Mouse (Mus musculus) layer of hippocampus, postnatal 25 days (tissue): ENCODE measurements around the gene Ndufs6. TPM values are rescaled to one million over a fixed set of nuclear protein-coding genes. Genes with fewer than 3 reads are reported as not detected.
A peak's percentile ranks its signal among the peaks of the same experiment; 100 is the strongest.

Experiments used
- DNase-seq, 2 experiments: peaks; one replicate each; pipeline ENCODE4 v3.0.0; 2022; ENCODE audit warnings: mixed read lengths in 2 of 2, low spot score in 1 of 2; ENCODE audit errors: extremely low spot score in 1 of 2
- total RNA-seq, 2 experiments: library from RNA; stranded (reverse); gene quantifications; 2 replicates each; pipeline ENCODE4 v1.2.3; 2021

The Ndufs6 gene
- total RNA-seq: 100 to 1,000 TPM; 167 to 186 TPM

DNA sequence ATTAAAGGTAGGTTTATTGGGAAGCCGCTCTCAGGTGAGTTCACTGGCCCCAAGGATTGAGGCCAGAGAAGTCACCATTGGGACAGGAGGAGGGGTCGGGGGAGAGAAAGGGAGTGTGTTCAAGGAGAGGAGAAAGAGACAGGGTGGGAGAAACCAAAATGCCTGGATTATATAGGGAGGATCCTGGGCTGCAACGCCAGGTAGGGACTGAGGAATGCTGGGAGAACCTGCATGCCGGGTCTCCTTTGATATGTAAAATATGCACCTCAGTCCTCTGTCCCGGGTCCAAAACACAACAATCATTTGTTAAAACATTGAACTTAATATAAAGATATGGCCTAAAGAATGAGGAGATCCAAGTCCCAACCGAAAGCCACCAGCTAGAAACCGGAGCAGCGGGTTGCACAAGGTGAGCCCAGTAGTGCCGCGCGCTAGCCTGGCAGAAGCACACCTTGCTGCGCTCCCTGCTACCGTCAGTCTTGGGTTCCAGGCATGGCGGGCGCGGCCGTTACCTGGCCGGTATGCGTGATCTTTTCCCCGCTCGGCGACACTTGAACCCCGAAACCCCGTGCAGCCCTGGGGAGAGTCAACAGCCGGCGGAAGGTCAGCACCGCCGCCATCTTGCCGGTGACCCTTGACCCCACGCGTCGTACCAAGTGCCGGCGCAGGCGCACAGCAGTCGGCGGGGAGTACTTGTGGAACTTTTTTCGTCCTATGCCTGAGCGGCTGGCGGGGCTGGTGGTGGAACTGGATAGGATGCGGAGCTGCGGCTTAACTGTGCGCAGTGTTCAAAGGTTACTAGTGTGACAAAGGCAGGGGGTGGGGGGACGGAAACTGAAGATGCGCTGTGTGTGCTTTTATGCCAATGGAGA is at the start of gene Ndufs6, which contains the start of gene Mrpl36:
Gene Ndufs6, minus strand, starts transcription at position 716 of the 872 bp plus-strand sequence.
Gene Mrpl36, plus strand, starts transcription at position 687 of the 872 bp plus-strand sequence.
- DNase-seq: peak; percentile 90 to 91

DNA sequence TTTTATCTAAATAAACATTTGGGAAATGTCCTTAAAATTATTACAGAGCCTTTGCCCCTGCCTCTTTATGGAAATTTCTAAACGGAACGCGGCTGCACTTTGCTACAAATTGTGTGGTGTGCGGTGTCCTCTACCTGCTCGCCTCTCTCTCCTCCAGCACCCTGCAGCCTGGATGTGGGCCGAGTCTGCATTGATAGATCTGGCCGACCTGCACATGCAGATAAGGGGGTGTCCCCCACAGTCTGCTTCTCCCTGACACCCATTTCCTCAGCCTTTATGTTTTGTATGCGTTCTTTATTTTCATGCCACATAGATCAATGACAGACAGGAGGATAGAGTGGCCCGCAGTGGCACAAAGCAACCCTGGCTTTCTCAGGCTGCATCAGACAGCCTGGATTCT is 49.3 kb upstream of the Ndufs6 start:
- DNase-seq: no peak

DNA sequence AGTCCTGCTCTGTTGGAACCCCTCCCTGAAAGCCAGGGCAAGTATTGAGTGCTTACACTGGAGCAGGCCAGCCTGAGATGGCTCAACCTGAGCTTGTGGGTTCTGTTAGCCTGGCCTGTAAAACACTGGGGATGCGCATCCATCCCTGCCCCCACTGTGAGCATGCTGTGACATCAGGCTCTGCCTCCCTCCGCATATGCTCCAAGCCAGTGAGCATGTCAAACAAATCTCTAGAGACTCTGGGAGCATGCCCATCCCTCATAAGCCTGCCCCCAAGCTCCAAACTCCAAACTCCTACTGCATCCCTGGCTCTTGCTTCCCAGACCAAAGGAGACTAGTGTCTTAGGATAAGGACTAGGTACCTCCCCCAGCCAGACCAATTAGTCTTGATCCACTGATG is 46.3 kb upstream of the Ndufs6 start:
- no peak for DNase-seq

DNA sequence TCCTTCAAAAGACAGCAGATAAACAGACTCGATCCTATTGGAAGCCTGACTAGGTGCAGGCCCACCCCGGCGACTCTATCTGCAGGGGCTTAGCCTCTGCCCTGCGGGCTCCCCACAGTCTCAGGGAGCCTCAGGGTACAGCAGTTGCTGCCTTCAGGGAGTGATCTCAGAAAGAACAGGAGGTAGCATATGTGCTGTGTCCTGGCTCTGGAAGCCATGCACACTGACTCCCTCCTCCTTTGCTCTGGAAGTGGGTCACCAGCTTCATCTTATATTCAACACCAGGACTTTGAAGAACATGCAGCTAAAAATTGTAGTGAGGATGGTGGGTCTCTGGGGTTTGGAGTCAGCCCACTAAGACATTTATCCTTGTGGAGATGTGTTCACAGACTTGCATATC is 45.0 kb upstream of the Ndufs6 start:
- no peak for DNase-seq

DNA sequence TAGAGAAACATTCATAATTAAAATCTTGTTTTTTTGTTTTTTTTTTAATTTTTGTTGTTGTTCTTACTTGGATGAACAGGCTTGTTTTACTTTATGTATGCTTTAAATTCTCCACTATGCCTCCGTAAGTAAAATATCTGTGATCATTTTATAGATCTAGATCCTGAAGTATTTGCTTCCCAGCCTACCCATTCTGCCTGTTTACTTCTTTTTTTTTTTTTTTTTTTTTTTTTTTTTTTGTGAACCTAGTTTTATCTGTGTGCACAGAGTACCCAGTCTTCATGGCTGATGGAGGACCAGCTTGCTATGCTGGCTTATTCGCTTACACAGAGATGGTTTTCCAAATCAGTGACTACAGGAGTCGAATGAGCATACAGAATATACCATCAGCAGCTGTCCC is 28.8 kb upstream of the Ndufs6 start:
- DNase-seq: no peak

DNA sequence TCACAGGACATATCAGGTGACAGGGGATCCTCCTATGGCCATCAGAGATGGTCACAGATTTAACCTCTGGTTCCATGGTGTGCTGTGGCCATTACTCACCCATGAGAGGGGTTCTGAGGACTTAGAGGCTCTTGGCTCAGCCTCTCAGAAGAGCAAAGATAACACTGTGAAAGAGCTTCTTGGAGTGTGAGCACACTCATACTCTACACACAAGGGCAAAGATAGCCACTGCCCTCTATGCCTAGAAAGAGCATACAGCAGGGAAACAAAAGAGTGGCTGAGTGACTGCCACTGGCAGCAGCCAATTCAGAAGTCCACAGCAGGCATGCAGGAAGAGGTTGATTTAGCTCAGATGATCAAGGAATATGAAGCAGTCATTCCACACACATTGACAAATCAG is 24.1 kb upstream of the Ndufs6 start:
- no peak for DNase-seq

DNA sequence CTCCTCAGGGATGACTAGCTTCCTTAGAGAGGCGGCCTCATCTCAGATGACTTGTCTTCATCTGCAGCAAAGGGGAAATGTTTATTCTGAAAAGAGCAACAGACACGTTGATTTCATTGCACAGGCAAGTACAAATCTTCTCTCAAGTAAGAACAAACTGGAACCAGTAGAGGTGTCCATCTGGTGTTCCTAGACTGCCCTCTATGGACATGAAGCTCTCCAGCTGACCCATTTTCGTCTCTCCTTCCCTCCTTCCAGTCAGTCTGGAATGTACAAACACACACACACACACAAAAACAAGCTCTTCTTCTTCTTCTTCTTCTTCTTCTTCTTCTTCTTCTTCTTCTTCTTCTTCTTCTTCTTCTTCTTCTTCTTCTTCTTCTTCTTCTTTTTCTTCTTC is 23.6 kb upstream of the Ndufs6 start:
- DNase-seq: no peak

DNA sequence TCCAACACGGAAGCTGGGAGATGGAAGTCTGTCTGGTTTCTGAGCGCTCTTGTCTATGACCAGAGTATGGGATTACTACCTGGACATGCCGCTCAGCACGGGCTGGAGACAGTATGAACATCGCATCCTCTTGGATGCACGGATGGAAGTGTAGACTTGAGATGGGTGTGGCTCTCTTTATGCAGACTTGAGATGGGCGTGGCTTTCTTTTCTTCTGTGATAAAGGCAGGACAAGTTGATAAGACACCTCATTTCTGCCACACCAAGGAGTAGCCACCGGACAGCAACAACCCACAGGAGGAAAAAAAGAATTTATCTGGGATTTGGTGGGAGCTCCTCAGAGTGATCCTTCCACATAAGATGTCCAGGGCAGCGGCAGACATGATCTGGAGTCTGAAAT is 22.4 kb upstream of the Ndufs6 start:
- DNase-seq: no peak

DNA sequence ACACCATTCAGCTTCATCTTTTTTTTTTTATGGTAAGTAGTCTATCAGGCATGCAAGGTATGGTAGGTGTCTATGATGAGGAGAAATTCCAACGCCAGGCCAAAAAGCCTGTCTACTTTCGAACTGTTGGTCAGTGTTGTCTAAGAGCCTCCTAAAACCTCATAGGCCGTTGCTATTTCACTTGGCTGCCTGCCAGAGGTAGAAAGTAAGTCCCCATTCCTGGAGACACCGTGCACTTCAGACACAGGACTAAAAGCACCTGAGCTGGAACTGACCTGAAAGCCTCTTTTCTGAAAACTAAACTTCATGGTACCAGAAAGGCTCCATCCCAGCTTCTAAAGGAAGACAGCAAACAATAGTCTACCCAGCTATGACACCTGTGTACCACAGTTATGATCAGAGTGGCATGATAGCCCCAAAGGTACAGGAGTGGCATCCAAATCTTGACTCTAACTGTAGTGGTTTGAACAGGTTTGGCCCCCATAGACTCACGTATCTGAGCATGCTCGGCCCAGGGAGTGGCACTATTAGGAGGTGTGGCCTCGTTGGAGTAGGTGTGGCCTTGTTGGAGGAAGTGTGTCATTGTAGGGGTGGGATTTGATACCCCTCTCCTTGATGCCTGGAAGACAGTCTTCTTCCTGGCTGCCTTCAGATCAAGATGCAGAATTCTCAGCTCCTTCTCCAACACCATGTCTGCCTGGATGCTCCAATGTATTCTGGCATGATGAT is 19.7 kb upstream of the Ndufs6 start:
- DNase-seq: no peak

DNA sequence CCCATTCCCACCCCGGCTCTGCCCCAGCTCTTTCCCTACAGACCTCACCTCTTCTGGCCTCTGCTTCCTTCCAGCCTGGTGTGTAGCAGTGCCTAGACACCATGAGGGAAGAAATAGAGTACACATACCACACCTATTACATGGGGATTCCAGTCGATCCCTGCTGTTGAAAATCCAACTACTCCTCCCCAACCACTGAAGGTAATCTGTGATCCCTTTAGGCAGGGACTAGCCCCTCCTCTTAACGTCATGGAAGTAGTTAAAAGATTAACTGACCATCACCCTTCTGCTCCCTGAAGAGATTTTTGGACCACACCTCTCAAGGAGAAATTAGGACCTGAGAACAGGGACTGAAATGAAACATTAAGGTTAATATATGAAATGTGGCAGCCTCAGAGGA is 18.8 kb upstream of the Ndufs6 start:
- DNase-seq: no peak

DNA sequence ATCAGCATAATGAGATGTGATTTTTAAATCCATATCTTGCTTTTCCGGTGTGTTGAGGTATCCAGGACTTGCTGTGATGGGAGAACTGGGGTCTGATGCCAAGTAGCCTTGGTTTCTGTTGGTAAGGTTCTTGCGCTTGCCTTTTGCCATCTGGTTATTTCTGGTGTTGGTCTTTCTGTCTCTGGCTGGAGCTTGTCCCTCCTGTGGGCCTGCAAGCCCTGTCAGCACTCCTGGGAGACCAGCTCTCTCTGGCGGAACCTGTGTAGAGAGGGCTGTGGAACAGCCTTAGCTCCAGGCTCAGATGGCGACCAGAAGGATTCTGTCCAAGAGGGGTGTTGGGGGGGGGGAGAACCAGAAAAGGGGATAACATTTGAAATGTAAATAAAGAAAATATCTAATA is 18.4 kb upstream of the Ndufs6 start:
- DNase-seq: no peak

DNA sequence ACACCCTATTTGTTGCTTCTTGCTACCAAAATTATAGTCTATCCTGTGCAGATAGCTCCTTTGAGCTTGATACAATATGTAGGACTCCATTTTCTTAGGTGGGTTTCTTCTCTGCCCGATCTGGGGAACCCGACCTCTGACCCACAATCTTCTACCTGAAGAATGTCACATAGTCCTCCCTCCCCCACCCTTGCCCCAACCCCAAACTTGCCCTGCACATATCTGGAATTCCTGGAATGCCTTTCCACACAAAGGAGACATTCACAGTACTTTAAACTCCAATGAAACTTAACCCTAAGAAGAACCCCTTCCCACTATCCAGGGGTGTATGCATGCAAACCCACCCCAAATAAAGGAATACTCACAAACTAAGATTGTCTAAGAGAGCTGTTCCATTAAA is 17.8 kb upstream of the Ndufs6 start:
- DNase-seq: no peak

DNA sequence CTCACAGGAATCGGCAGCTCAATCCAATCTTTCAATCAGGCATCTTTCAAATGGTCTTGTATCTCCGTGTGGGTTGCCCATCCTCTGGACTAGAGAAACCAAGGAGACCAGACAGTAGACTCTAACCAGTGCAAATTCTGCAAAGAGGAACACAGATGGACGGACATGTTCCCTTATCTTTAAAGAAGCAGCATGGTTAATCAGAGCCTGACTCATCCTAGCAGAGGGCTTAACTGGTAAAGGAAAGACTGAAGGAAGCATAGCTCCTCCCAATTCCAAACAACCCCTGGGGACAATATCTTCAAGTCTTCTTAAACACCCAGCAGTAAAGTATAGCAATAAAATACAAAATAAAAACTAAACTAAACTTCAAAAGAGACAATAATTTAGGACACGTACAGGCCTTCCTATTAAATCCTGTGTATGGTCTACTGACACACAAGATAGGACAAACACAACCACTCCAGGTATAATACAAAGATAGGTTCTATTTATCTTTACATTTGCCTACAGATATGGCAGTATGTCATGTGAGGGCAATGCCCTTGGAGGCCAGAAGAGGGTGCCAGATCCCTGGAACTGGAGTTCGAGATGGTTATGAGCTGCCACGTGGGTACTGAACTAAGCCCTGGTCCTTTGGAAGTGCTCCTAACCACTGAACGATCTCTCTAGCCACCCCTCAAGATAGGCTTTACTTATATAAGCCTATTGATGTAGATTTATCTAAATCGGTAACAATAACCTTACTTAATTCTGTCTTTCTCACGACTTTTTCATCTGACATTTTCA is 17.0 kb upstream of the Ndufs6 start:
- no peak for DNase-seq

DNA sequence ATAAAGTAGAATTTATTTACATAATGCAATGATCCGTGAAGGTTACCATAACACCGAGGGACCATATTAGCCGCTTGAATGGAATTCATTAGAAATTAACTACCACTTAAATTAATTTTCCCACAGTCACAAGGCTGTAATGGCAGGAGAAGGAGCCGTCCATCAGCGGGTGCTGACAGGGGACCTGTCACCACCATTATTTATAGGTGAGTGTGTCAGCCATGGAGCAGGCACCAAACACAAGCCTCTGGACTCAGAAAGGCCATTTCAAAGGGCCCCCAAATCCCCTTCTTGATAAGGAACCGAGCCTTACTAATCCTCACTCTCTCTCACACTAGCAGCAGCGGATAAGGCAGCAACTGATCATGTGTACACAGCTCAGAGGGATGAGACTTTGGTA is 8.4 kb upstream of the Ndufs6 start:
- no peak for DNase-seq

DNA sequence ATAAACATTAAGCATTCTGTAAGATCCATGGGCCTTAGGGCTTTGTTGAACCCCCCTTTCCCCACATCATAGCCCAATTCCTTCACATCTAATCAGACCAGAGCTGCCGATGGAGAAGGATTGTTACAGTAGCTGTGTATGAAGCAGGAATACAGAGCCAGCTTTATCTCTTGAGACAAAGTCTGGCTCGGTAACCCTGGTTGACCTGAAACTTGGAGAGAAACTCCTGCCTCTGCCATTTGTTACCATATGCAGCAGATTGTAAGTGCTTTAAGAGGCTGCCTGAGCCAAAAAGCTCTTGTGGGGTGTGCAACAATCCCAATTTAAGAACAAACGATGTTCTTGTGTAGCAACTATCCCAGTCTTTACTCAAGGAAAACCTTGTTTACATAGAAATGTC is 3.4 kb upstream of the Ndufs6 start:
- DNase-seq: no peak

DNA sequence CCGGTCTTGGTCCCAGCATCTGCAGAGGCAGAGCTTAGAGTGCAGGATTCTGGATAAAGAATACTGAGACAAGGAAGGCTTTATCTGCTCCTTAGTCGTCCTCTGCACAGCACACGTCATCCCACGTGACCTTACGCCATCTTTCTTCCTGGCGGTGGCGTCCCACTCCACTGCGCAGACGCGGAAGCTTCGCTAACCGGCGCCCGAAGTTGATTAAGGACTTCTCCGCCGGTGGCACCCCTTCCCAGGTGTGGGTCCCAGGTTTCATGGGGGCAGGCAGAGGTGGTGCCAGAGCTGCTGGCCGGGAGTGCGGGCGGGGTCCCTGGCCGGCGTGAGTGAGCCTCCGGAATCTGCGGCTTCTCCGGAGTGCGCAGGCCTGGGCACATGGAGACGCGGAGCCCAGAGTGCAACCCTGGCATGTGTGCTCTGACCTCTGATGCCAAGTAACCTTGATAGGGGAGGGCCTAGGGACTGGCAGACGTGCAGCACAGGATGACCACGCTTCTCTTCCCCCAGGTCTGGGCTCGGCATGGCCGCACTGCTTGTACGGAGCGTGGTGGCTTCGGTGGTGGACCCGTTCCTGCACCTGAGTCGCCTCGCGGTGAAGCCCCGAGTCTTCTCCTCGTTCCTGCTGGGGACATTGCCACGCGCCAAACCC is 2.6 kb upstream of the Ndufs6 start:
- peak; percentile 79 to 89 for DNase-seq

DNA sequence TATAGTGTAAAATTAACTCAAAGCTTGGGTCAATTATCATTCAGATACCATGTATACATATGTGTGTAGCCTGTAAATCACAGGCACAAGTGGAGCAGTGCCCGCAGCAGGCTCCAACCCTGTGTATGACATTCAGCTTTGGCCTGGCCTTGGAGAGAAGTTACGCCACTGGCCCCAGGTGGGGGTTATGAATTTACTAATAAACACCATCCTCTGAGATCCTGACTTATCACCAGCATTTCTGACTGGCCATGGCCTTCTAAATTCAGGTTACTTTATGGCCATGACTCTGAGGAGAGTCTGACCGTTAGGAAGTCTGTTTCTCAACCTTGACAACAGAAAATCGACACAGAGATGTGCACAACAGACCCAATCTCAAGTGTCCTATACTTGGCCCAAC is 4.9 kb downstream of the Ndufs6 start:
- DNase-seq: no peak

DNA sequence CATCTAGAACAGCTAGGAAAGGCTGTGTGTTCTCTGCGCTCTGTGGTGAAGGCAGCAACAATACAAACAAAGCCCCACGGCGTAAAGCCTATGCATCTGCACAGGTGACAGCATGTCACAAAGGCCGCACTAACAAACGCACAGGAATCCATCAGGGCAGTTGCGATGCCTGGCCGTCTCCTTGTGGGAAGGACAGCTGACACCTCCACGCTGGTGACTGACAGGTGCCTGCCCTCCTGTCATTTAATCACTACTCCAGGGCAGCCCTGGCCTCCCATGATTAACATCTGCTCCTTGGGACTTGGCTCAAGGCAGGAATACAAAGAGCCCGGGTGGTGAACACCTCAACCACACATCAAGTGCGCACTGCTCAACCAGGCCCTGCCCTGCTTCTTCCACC is 5.7 kb downstream of the Ndufs6 start:
- no peak for DNase-seq

DNA sequence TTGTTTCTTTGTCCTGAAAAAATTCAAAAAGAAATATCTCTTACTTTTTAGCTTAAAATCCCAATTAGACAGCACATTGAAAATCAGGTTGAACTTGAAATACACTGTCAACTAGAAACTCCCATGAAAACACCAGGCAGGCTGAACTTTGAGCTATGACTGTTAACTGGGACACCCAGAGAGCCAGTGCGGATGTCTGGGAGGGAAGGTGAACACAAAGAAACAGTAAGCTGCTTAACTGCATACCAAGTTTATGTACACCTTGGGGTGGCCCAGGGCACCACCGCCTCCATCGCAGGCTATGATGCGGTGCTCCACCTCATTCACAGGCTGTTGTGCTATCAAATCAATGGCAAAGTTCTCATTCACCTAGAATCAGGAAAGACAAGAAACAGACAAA is 8.3 kb downstream of the Ndufs6 start:
- no peak for DNase-seq

DNA sequence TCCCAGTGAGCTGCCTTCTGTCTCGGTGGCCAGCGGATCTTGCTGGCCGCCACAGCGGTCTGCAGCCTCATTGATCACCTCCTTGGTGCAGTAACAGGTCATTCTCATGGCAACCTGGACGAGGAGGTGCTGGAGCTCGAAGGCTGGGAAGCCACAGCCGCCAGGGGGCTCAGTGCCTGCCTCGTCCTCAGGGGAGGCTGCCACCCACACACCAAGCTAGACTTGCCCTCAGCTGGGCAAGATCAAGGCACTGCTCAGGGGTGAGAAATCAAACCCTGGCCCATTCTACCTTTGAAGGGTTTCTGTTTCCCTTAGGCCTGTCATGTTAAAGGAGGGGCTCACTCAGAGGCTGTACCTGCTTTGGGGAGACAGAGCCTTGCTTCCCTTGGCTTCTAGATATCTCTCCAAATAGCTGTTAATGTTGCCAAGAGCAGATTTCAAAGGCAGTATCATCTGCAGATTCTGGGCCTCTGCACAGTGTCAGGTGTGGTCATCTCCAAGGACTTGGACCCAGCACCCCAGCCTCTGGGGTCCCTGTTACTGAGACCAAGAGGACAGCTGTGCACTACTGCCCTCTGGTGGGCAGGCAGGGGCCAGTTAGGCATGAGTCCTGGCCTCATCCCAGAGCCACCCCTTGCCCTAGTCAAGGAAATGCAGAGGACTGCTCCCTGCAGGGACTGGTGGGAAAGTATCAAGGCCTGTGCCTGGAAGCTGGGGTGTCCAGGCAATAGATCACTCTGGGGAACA is 18.0 kb downstream of the Ndufs6 start:
- DNase-seq: peak; percentile 15 to 54
